Mouse (Mus musculus) heart, postnatal 14 days (tissue): ENCODE measurements around the gene Gm21820. TPM values are rescaled to one million over a fixed set of nuclear protein-coding genes. Genes with fewer than 3 reads are reported as not detected.
"Not testable (repeated sequence)": the region's sequence is repeated elsewhere in the genome, so short reads cannot be mapped to it uniquely, and the experiment has no call there.

Experiments
- DNase-seq, 2 experiments: peaks; one replicate each; pipeline ENCODE4 v3.0.0; 2021 to 2022
- intact Hi-C: fragments of 180-260 bp; cut with DNase I; formaldehyde crosslinking; loops from one replicate; pipeline ENCODE4 v1.15.1; 2025
- long read RNA-seq, 2 experiments: library from polyadenylated mRNA; stranded (forward); transcript quantifications; one replicate each; pipeline ENCODE4 v2.0.0; 2021
- total RNA-seq, 2 experiments: library from RNA; stranded (reverse); gene quantifications; 2 replicates each; pipeline ENCODE4 v1.2.3; 2021

The Gm21820 gene
- not detected for total RNA-seq
- long read RNA-seq, experiment 1 = 0 reads
- long read RNA-seq, experiment 2 = 0 reads

- intact Hi-C loops, DNase-seq: not testable (repeated sequence)
Measured at GRCm38 (mm10) chrY:5249341-5249740, at the start of gene Gm21820. Gene Gm21820, minus strand, starts transcription at chrY:5249441.

Other genes starting within 250 kb of the Gm21820 start
- gene Gm20918, start 205.5 kb downstream of the Gm21820 start, total RNA-seq = not detected